1 mouse cellular context compared by ENCODE assay signal in the genomic region with DNA sequence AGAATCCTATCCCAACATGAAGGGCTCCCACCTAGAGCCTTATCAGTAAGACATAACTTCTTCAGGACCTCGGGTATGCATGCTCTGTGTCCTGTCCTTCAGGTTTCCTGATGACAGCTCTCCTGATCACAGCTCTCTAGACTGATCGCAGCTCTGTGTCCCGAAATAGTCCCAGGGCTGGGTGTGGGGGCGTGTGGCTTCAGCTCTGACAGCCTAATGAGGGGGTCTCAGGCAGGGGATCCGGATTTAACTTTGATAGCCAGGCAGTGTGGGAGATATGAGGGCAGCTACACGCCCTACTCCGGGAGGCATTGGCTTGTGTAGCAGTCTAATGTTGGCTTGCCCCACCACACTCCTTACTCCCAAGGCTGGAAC.
TF ChIP-seq lines count a peak whose summit lies in the region.

No protein-coding gene starts in this region.

TF ChIP-seq in MEL, 35 proteins besides CTCF, POLR2A, EP300 and RAD21 (continued from another document):
- no peak for TF ChIP-seq UBTF (IDR thresholded peaks at IDR 0.05; ENCODE audit: borderline replicate concordance, insufficient read depth, low read depth, low read length)
